Mouse (Mus musculus): ENCODE measurements at regions not wholly inside any gene's neighbourhood (a gene's known extent, or its start where the extent isn't known, plus 50 kb on each side); places are given as distances from the start of the nearest gene placed in this dataset.

- H3K4me3 ChIP-seq (replicated peaks; ENCODE audit: control insufficient read depth, low read depth, low read length): no peak overlapping the region
- H3K27ac ChIP-seq (ENCODE audit: control insufficient read depth, insufficient read depth, low read depth, low read length, poor library complexity): no peak overlapping the region
- no peak for TF ChIP-seq POLR2A (IDR thresholded peaks at IDR 0.05; ENCODE audit: borderline replicate concordance, control insufficient read depth, low read depth, low read length)
- no peak for TF ChIP-seq CTCF (IDR thresholded peaks at IDR 0.05; ENCODE audit: control insufficient read depth, insufficient read depth, low read length)
- 83% methylated on average over 7 of the region's 7 CpGs for WGBS
- H3K4me1 ChIP-seq (ENCODE audit: control insufficient read depth, insufficient read depth, low read length): no peaks in the 10 kb centered on the region; the same call in 1 of the 2 replicates
These were observed 98.7 kb upstream of the Arntl start for GRCm38 (mm10) chr7:113108442-113109000.

- TF ChIP-seq CTCF (IDR thresholded peaks at IDR 0.05; ENCODE audit: control insufficient read depth, insufficient read depth, low read length) (no peak), POLR2A (IDR thresholded peaks at IDR 0.05; ENCODE audit: borderline replicate concordance, control insufficient read depth, low read depth, low read length) (no peak)
- H3K4me1 ChIP-seq (ENCODE audit: control insufficient read depth, insufficient read depth, low read length): no peaks in the 10 kb centered on the region
- H3K4me3 ChIP-seq (replicated peaks; ENCODE audit: control insufficient read depth, low read depth, low read length): no peak overlapping the region
- H3K27ac ChIP-seq (ENCODE audit: control insufficient read depth, insufficient read depth, low read depth, low read length, poor library complexity): no peak overlapping the region
These were observed 97.8 kb upstream of the Arntl start for GRCm38 (mm10) chr7:113109481-113109880.

- no peak overlapping the region for H3K27ac ChIP-seq (ENCODE audit: control insufficient read depth, insufficient read depth, low read depth, low read length, poor library complexity)
- TF ChIP-seq CTCF (IDR thresholded peaks at IDR 0.05; ENCODE audit: control insufficient read depth, insufficient read depth, low read length) (no peak), POLR2A (IDR thresholded peaks at IDR 0.05; ENCODE audit: borderline replicate concordance, control insufficient read depth, low read depth, low read length) (no peak)
- WGBS: 84% methylated on average over 7 of the region's 7 CpGs
These were observed 96.3 kb upstream of the Arntl start for GRCm38 (mm10) chr7:113110867-113111508.

GRCm38 (mm10) chr7:113113266-113113893 is 93.9 kb upstream of the Arntl start:
- WGBS: 45% methylated on average over 10 of the region's 10 CpGs

More at GRCm38 (mm10) chr7:113110867-113111508, 96.3 kb upstream of the Arntl start:
- no peaks in the 10 kb centered on the region for H3K4me1 ChIP-seq (ENCODE audit: control insufficient read depth, insufficient read depth, low read length)
- H3K4me3 ChIP-seq (replicated peaks; ENCODE audit: control insufficient read depth, low read depth, low read length): no peak overlapping the region

GRCm38 (mm10) chr7:113117599-113117998 is 89.7 kb upstream of the Arntl start:
- Histone ChIP-seq H3K4me3 (replicated peaks; ENCODE audit: control insufficient read depth, low read depth, low read length) (no peak overlapping the region), H3K27ac (ENCODE audit: control insufficient read depth, insufficient read depth, low read depth, low read length, poor library complexity) (no peak overlapping the region), H3K4me1 (ENCODE audit: control insufficient read depth, insufficient read depth, low read length) (no peaks in the 10 kb centered on the region; the same call in 1 of the 2 replicates)
- WGBS: 48% methylated on average over 4 of the region's 4 CpGs
- TF ChIP-seq CTCF (IDR thresholded peaks at IDR 0.05; ENCODE audit: control insufficient read depth, insufficient read depth, low read length): no peak
- TF ChIP-seq POLR2A (IDR thresholded peaks at IDR 0.05; ENCODE audit: borderline replicate concordance, control insufficient read depth, low read depth, low read length): no peak

More at GRCm38 (mm10) chr7:113113266-113113893, 93.9 kb upstream of the Arntl start:
- H3K4me3 ChIP-seq (replicated peaks; ENCODE audit: control insufficient read depth, low read depth, low read length): no peak overlapping the region
- TF ChIP-seq POLR2A (IDR thresholded peaks at IDR 0.05; ENCODE audit: borderline replicate concordance, control insufficient read depth, low read depth, low read length) (no peak), CTCF (IDR thresholded peaks at IDR 0.05; ENCODE audit: control insufficient read depth, insufficient read depth, low read length) (no peak)
- no peaks in the 10 kb centered on the region; the same call in 1 of the 2 replicates for H3K4me1 ChIP-seq (ENCODE audit: control insufficient read depth, insufficient read depth, low read length)
- H3K27ac ChIP-seq (ENCODE audit: control insufficient read depth, insufficient read depth, low read depth, low read length, poor library complexity): no peak overlapping the region

GRCm38 (mm10) chr7:113121911-113122319 is 85.3 kb upstream of the Arntl start:
- H3K27ac ChIP-seq (ENCODE audit: control insufficient read depth, insufficient read depth, low read depth, low read length, poor library complexity): no peak overlapping the region
- H3K4me3 ChIP-seq (replicated peaks; ENCODE audit: control insufficient read depth, low read depth, low read length): no peak overlapping the region
- 57% methylated on average over 6 of the region's 6 CpGs for WGBS
- H3K4me1 ChIP-seq (ENCODE audit: control insufficient read depth, insufficient read depth, low read length): no peaks in the 10 kb centered on the region; the same call in 1 of the 2 replicates
- TF ChIP-seq CTCF (IDR thresholded peaks at IDR 0.05; ENCODE audit: control insufficient read depth, insufficient read depth, low read length) (no peak), POLR2A (IDR thresholded peaks at IDR 0.05; ENCODE audit: borderline replicate concordance, control insufficient read depth, low read depth, low read length) (no peak)

- Histone ChIP-seq H3K27ac (ENCODE audit: control insufficient read depth, insufficient read depth, low read depth, low read length, poor library complexity) (no peak overlapping the region), H3K4me1 (ENCODE audit: control insufficient read depth, insufficient read depth, low read length) (no peaks in the 10 kb centered on the region), H3K4me3 (replicated peaks; ENCODE audit: control insufficient read depth, low read depth, low read length) (no peak overlapping the region)
- WGBS: 66% methylated on average over 1 of the region's 1 CpGs
- TF ChIP-seq POLR2A (IDR thresholded peaks at IDR 0.05; ENCODE audit: borderline replicate concordance, control insufficient read depth, low read depth, low read length) (no peak), CTCF (IDR thresholded peaks at IDR 0.05; ENCODE audit: control insufficient read depth, insufficient read depth, low read length) (no peak)
These were observed 81.3 kb upstream of the Arntl start for GRCm38 (mm10) chr7:113126010-113126409.

- H3K4me3 ChIP-seq (replicated peaks; ENCODE audit: control insufficient read depth, low read depth, low read length): no peak overlapping the region
- H3K4me1 ChIP-seq (ENCODE audit: control insufficient read depth, insufficient read depth, low read length): no peaks in the 10 kb centered on the region
- 52% methylated on average over 6 of the region's 6 CpGs for WGBS
- TF ChIP-seq POLR2A (IDR thresholded peaks at IDR 0.05; ENCODE audit: borderline replicate concordance, control insufficient read depth, low read depth, low read length) (no peak), CTCF (IDR thresholded peaks at IDR 0.05; ENCODE audit: control insufficient read depth, insufficient read depth, low read length) (no peak)
- no peak overlapping the region for H3K27ac ChIP-seq (ENCODE audit: control insufficient read depth, insufficient read depth, low read depth, low read length, poor library complexity)
These were observed 76.7 kb upstream of the Arntl start for GRCm38 (mm10) chr7:113130552-113130951.

All from bone marrow, adult 2 months (tissue).